25 mouse cellular contexts compared by ENCODE assay signal in the genomic region with DNA sequence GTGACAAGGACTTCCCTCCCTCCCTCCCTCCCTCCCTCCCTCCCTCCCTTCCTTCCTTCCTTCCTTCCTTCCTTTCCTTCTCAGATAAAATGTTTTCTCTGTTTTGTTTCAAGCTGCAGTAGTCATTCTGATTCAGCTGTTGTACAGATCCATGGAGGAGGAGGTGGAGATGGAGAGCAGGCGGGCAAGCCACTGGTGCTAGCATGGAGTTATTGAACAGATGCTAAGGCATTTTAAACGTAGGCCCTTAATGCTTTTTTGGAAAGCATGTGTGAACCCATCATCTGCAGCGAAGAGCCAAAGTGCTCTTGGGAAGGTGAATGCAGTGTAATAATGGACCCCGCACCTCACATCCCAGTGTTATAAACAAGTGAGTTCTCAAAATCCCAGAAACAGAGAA.
"Had no signal": no experiment of that assay in that cellular context is flagged by ENCODE, and none has a peak within 500 bp of the region (broad histone marks: within the 10 kb centered on the region; RNA-seq: fewer than 3 reads in every experiment).

No protein-coding gene starts in this region.

- H3K4me3 ChIP-seq: gastrocnemius, adult 2 months; heart, embryonic 10.5 days; heart, embryonic 12.5 days; hindbrain, embryonic 10.5 days; hindbrain, embryonic 12.5 days; intestine, embryonic 15.5 days; limb, embryonic 10.5 days; limb, embryonic 12.5 days; liver, embryonic 13.5 days had no signal

- H3K27ac ChIP-seq: gastrocnemius, adult 2 months; heart, embryonic 10.5 days; hindbrain, embryonic 10.5 days; hindbrain, embryonic 12.5 days; hindbrain, embryonic 14.5 days; intestine, embryonic 15.5 days; limb, embryonic 10.5 days; limb, embryonic 12.5 days; liver, embryonic 13.5 days had no signal

- DNase-seq: gastrocnemius, adult 2 months; gastrocnemius, postnatal 10 days; gastrocnemius, postnatal 25 days; heart, adult 18-20 months; heart, postnatal 10 days; heart, postnatal 4 days; kidney, adult 18-20 months; kidney, adult 8-10 months; kidney, postnatal 10 days; kidney, postnatal 25 days; kidney, postnatal 4 days; liver; liver, embryonic 13.5 days had no signal

- ATAC-seq: forebrain, embryonic 16.5 days; hindbrain, embryonic 16.5 days; inflammation-experienced regulatory T-cells, adult 6 months; intestine, embryonic 15.5 days; intestine, postnatal 0 days had no signal
